Mouse (Mus musculus): ENCODE results near the gene Kel. TPM values are rescaled to one million over a fixed set of nuclear protein-coding genes. Genes with fewer than 3 reads are reported as not detected.

Kel gene
- 58.6 and 66.7 TPM in 2 replicates for polyA plus RNA-seq (2015; fragmentation: Nextera tagmentation; extraction: Ambion mirVana)

DNA sequence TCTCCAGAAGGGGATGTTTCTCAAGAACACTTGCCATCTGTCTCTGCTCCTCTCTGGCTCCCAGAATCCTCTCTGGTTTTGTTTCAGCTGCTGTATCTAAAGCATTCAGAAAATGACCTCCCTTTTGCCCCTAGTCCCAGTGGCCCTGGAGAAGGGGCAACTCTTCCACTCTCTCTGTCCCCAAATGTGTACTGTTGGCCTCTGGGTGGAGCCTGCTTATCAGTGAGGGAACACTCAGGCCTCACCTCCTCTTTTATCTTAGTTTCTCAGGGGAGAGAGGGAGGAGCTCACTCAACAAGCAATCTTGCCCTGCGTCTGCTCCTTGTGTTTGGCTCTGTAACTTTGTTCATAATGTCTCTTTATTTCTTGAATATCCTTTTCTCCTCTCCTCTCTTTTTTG lies at the start of gene Kel:
TSS of gene Kel (minus strand) at position 217 of the 400 bp plus-strand sequence.
- TF ChIP-seq EP300 (IDR thresholded peaks at IDR 0.05; ENCODE audit: low read depth) (peak; percentile 97), CTCF (IDR thresholded peaks at IDR 0.05; ENCODE audit: low read depth) (peak; percentile 24; the same call in 1 of the 2 replicates)
- ATAC-seq (peak; percentile 86), DNase-seq (peak; percentile 63)
- H3K9ac ChIP-seq (replicated peaks) = peak within 1 kb of the TSS; percentile 77
- peaks cover 17% of the 10 kb centered on the region for H3K36me3 ChIP-seq (replicated peaks; ENCODE audit: insufficient read depth, low read length)
- H3K27me3 ChIP-seq (ENCODE audit: insufficient read depth, low read length) = no peaks in the 10 kb centered on the region
- H3K4me2 ChIP-seq (ENCODE audit: low read depth, low read length) = peak within 1 kb of the TSS; percentile 70
- peaks cover 12% of the 10 kb centered on the region; the same call in 1 of the 2 replicates for H3K4me1 ChIP-seq (ENCODE audit: insufficient read depth)
- no peaks in the 10 kb centered on the region for H3K9me3 ChIP-seq (ENCODE audit: low read length)
- peak within 1 kb of the TSS; percentile 64 for H3K4me3 ChIP-seq (ENCODE audit: low read depth, low read length)
- whole genome bisulfite sequencing (ENCODE audit: insufficient replicate concordance) = 32% methylated on average over 1 of the region's 1 CpGs
- peak within 1 kb of the TSS; percentile 90 for H3K27ac ChIP-seq (ENCODE audit: low read depth)

DNA sequence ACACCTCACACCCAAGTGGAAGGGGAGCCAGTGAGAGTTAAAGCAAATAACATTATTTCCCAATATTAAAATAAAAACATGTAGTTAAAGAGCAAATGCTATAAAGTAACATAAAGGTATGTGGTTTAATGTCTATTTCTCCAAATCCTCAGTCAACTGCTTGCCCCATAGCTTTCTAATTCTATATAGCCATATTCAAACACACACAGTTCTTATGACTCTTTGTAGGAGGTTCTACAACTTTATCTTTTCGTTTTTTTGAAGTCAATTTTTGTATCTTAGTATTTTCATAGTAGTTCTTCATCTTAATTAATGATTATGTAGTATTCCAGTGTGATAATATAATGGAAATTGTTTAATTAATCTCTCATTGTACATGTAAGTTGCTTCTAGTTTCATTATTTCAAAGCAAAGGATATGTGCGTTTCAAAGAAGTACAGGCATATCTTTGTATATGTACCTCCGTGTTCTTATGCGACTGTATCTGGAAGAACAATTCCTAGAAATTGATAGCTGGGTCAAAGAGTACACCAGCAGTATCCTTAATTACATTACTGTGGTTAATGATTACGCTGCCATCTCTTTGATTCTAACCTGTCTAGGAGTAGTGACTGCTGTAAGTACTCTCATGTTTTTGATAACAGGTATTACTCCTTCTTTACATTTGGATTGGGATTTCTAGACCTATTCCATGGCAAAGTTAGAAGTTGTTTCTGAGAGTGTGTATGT lies 40.7 kb upstream of the Kel start:
- H3K9ac ChIP-seq (replicated peaks) = no peak overlapping the region
- H3K9me3 ChIP-seq (ENCODE audit: low read length) = no peaks in the 10 kb centered on the region
- DNase-seq = no peak
- H3K4me2 ChIP-seq (ENCODE audit: low read depth, low read length) = no peak overlapping the region
- H3K4me3 ChIP-seq (ENCODE audit: low read depth, low read length) = no peak overlapping the region
- ATAC-seq = no peak
- H3K27ac ChIP-seq (ENCODE audit: low read depth) = no peak overlapping the region
- no peaks in the 10 kb centered on the region for H3K36me3 ChIP-seq (replicated peaks; ENCODE audit: insufficient read depth, low read length)
- no peaks in the 10 kb centered on the region for H3K4me1 ChIP-seq (ENCODE audit: insufficient read depth)
- TF ChIP-seq EP300 (IDR thresholded peaks at IDR 0.05; ENCODE audit: low read depth) (no peak), CTCF (IDR thresholded peaks at IDR 0.05; ENCODE audit: low read depth) (no peak)
- H3K27me3 ChIP-seq (ENCODE audit: insufficient read depth, low read length) = no peaks in the 10 kb centered on the region
- 64% methylated on average over 5 of the region's 5 CpGs for WGBS (ENCODE audit: insufficient replicate concordance)

DNA sequence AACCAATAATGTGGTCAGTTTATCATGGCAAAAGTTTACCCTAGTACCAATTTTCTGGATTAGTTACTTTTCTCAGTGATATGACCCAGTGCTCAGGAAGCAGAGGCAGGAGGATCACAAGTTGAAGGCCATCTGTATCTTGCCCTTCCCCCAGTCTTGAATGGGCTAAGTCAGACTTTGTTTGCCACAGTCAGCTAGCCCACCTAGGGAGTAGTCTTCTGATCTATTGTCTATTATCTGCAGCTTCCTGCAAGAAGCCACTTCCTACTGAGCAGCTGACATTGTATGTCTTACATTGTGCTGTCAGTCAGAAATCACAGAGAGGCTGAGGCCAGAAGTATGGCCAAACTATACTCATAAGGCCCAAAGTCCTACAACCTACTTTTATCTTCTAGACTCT lies 37.0 kb upstream of the Kel start:
- no peak for ATAC-seq

DNA sequence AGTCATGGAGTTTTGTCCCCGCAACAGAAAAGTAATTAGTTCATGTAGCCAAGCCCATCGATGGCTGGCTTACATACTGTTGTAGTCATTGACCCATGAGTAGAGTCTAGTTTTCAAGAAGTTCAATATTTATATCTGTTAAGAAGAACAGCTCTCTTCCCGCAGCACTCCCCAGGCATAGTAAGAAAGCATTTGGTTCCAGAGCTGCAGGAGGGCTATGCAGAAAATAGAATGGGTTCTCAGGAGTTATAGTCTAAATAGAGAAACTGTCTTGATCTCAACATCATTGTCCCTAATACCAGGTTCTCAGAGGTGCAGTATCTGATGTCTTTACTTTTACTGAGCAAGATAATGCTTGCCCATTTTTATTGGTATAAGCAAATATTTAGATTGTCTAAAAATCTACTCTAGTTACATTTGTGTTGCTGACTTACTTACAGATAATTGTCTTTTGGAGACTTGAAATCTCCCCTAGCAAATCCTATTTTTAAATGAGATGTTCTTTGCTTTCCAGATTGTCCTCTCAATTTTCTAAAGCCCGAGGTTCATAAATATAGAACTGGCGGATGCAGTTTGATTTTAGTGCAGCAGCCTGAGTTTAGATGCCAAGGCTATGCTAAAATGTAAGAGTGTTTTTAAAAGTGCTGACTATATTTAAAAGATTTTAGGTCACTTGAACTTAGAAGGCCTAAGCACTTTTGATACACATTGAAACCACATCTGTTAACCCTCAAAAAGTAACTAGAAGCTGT lies 30.8 kb upstream of the Kel start:
- H3K9ac ChIP-seq (replicated peaks) = no peak overlapping the region
- no peak overlapping the region for H3K4me3 ChIP-seq (ENCODE audit: low read depth, low read length)
- no peak overlapping the region for H3K27ac ChIP-seq (ENCODE audit: low read depth)
- 74% methylated on average over 5 of the region's 5 CpGs for WGBS (ENCODE audit: insufficient replicate concordance)
- ATAC-seq (no peak), DNase-seq (no peak)
- no peak overlapping the region for H3K4me2 ChIP-seq (ENCODE audit: low read depth, low read length)
- TF ChIP-seq CTCF (IDR thresholded peaks at IDR 0.05; ENCODE audit: low read depth) = no peak
- TF ChIP-seq EP300 (IDR thresholded peaks at IDR 0.05; ENCODE audit: low read depth) = no peak
- no peaks in the 10 kb centered on the region for H3K4me1 ChIP-seq (ENCODE audit: insufficient read depth)
- H3K27me3 ChIP-seq (ENCODE audit: insufficient read depth, low read length) = no peaks in the 10 kb centered on the region
- no peaks in the 10 kb centered on the region for H3K9me3 ChIP-seq (ENCODE audit: low read length)
- H3K36me3 ChIP-seq (replicated peaks; ENCODE audit: insufficient read depth, low read length) = no peaks in the 10 kb centered on the region

More for the DNA sequence above, 37.0 kb upstream of the Kel start:
- no peaks in the 10 kb centered on the region for H3K9me3 ChIP-seq (ENCODE audit: low read length)
- H3K4me1 ChIP-seq (ENCODE audit: insufficient read depth) = no peaks in the 10 kb centered on the region
- no peak for DNase-seq
- H3K27ac ChIP-seq (ENCODE audit: low read depth) = no peak overlapping the region
- no peak overlapping the region for H3K9ac ChIP-seq (replicated peaks)
- H3K36me3 ChIP-seq (replicated peaks; ENCODE audit: insufficient read depth, low read length) = no peaks in the 10 kb centered on the region
- H3K4me2 ChIP-seq (ENCODE audit: low read depth, low read length) = no peak overlapping the region
- no peak overlapping the region for H3K4me3 ChIP-seq (ENCODE audit: low read depth, low read length)
- TF ChIP-seq CTCF (IDR thresholded peaks at IDR 0.05; ENCODE audit: low read depth) (no peak), EP300 (IDR thresholded peaks at IDR 0.05; ENCODE audit: low read depth) (no peak)
- H3K27me3 ChIP-seq (ENCODE audit: insufficient read depth, low read length) = no peaks in the 10 kb centered on the region

DNA sequence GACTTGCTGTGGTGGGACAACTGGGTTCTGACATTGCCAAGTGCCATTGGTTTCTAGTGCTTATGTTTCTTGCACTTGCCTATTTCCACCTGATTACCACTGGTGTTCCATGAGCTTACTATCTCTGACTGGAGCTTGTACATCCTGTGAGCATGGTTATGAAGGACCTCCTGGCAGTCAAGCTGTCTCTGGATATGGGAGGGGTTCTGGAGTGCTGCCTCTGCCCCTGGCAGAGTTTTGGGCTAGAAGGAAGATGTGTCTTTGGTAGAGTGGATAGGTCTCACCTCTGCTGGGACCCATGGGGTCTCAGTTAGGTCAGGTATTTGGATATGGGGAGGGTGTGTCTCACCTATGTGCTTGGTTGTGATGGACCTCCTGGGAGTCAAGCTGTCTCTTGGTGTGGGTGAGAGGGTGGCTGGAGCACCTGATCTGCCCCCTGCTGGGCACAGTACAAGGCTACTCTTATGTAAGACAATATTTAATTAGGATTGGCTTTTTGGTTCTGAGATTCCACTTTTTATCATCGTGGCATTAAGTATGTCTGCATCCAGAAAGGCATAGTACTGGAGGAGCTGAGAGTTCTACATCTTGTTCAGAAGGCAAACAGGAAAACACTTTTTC lies 24.0 kb upstream of the Kel start:
- DNase-seq (peak; percentile 46), ATAC-seq (no peak)
- H3K9me3 ChIP-seq (ENCODE audit: low read length) = no peaks in the 10 kb centered on the region
- H3K27me3 ChIP-seq (ENCODE audit: insufficient read depth, low read length) = no peaks in the 10 kb centered on the region
- no peaks in the 10 kb centered on the region for H3K36me3 ChIP-seq (replicated peaks; ENCODE audit: insufficient read depth, low read length)
- no peak overlapping the region for H3K27ac ChIP-seq (ENCODE audit: low read depth)
- H3K9ac ChIP-seq (replicated peaks) = no peak overlapping the region
- WGBS (ENCODE audit: insufficient replicate concordance) = 55% methylated on average over 1 of the region's 1 CpGs
- H3K4me1 ChIP-seq (ENCODE audit: insufficient read depth) = no peaks in the 10 kb centered on the region
- no peak overlapping the region for H3K4me3 ChIP-seq (ENCODE audit: low read depth, low read length)
- H3K4me2 ChIP-seq (ENCODE audit: low read depth, low read length) = no peak overlapping the region
- TF ChIP-seq EP300 (IDR thresholded peaks at IDR 0.05; ENCODE audit: low read depth) (no peak), CTCF (IDR thresholded peaks at IDR 0.05; ENCODE audit: low read depth) (peak; percentile 71)

DNA sequence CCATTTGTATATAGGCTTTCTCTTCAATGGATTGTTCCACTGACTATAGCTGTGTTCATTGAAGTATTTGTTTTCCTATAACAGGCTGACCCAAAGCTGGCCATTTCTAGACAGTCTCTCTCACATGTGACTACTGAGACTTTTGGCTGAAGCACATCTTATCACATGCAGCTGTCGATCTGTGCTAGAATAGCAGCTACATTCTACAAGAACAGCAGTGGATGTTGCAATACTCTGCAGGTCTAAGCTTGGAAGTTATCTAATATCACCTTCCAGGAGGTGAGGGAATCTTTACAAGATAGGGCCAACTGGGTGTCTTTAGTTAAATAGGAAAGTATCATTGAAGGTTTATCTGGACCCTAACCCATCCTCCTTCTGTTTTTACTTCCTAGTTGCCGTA lies 17.3 kb upstream of the Kel start:
- ATAC-seq (no peak), DNase-seq (no peak)
- no peak overlapping the region for H3K4me2 ChIP-seq (ENCODE audit: low read depth, low read length)
- no peaks in the 10 kb centered on the region for H3K9me3 ChIP-seq (ENCODE audit: low read length)
- H3K4me3 ChIP-seq (ENCODE audit: low read depth, low read length) = no peak overlapping the region
- H3K36me3 ChIP-seq (replicated peaks; ENCODE audit: insufficient read depth, low read length) = no peaks in the 10 kb centered on the region
- H3K27me3 ChIP-seq (ENCODE audit: insufficient read depth, low read length) = no peaks in the 10 kb centered on the region
- H3K4me1 ChIP-seq (ENCODE audit: insufficient read depth) = no peaks in the 10 kb centered on the region
- TF ChIP-seq CTCF (IDR thresholded peaks at IDR 0.05; ENCODE audit: low read depth) (no peak), EP300 (IDR thresholded peaks at IDR 0.05; ENCODE audit: low read depth) (no peak)
- H3K27ac ChIP-seq (ENCODE audit: low read depth) = no peak overlapping the region
- WGBS (ENCODE audit: insufficient replicate concordance) = 58% methylated on average over 2 of the region's 2 CpGs
- H3K9ac ChIP-seq (replicated peaks) = no peak overlapping the region

Data from liver, postnatal 0 days (tissue).